Mouse (Mus musculus) embryonic fibroblast, embryonic 13.5 days (primary cell): Measurements from ENCODE around the gene Otof.

Experiments
- CTCF ChIP-seq: IDR thresholded peaks from 2 replicates; pipeline ENCODE4 v1.5.1; 2011; ENCODE audit warnings: mild to moderate bottlenecking, control low read depth, low read length, moderate library complexity, borderline replicate concordance; ENCODE audit not compliant: insufficient read depth
- POLR2A ChIP-seq: IDR thresholded peaks from 2 replicates; pipeline ENCODE4 v1.6.1; 2011; ENCODE audit warnings: low read depth, mild to moderate bottlenecking, control low read depth, low read length, moderate library complexity

GRCm38 (mm10) chr5:30353605-30354004 is 108.1 kb downstream of the Otof start:
- TF ChIP-seq POLR2A: no peak
- TF ChIP-seq CTCF: no peak
